Mouse (Mus musculus): ENCODE data around the gene Map2.

GRCm38 (mm10) chr1:66221497-66221896 is 46.4 kb downstream of the Map2 start:
- TF ChIP-seq ELF1 (IDR thresholded peaks at IDR 0.05; ENCODE audit: low read depth, low read length) (no peak), USF1 (IDR thresholded peaks at IDR 0.05; ENCODE audit: low read depth, low read length) (no peak), MAFK (IDR thresholded peaks at IDR 0.05; ENCODE audit: borderline replicate concordance, low read depth, low read length) (no peak), BHLHE40 (IDR thresholded peaks at IDR 0.05; ENCODE audit: borderline replicate concordance, low read depth, low read length) (no peak), POLR2A (IDR thresholded peaks at IDR 0.05; ENCODE audit: control insufficient read depth in 1 of 2, insufficient read depth in 1 of 2, low read depth in 1 of 2, low read length in 2 of 2, poor library complexity in 1 of 2) (no peak), MAX (IDR thresholded peaks at IDR 0.05; ENCODE audit: low read length) (no peak), TAL1 (IDR thresholded peaks at IDR 0.05; ENCODE audit: low read length) (no peak), MXI1 (IDR thresholded peaks at IDR 0.05; ENCODE audit: low read depth, low read length) (no peak), MEF2A (IDR thresholded peaks at IDR 0.05; ENCODE audit: extremely low read depth, insufficient replicate concordance, low read depth, low read length, poor library complexity, severe bottlenecking) (no peak), RCOR1 (IDR thresholded peaks at IDR 0.05; ENCODE audit: low read depth, low read length) (no peak), CTCF (IDR thresholded peaks at IDR 0.05 in 2 of 3, conservative IDR thresholded peaks at IDR 0.05 in 1 of 3; ENCODE audit: control insufficient read depth in 1 of 3, insufficient read depth in 1 of 3, low read depth in 2 of 3, low read length in 3 of 3, poor library complexity in 1 of 3, severe bottlenecking in 1 of 3) (no peak), E2F4 (IDR thresholded peaks at IDR 0.05; ENCODE audit: borderline replicate concordance, low read depth, low read length) (no peak), CHD2 (IDR thresholded peaks at IDR 0.05; ENCODE audit: low read length) (no peak)
